ENCODE assay signal across 22 mouse cellular contexts in the genomic region with DNA sequence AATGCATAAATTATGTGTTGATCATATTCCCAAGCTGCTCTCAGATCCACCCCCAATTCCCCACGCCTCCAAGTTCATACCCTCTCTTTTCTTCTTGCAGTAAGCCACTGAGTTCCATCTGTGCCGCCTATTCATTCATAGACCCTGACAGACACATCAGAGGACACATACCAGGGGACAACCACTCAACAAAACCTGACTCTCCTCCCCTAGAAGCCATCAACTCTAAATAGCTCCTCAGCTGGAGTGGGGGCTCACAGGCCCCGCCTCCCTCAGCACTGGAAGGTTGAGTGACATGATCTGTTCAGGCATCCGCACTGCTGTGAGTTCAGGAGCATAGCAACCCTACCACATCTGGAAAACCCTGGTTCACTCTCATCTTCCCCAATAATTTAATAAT.
DNase-seq lines count a peak whose midpoint lies in the region; ATAC-seq lines count a peak whose summit lies in the region.
"Had no signal": no experiment of that assay in that cellular context is flagged by ENCODE, and none has a peak within 500 bp of the region (broad histone marks: within the 10 kb centered on the region; RNA-seq: fewer than 3 reads in every experiment).

No protein-coding gene starts in this region.

- peak; percentile 64; the same call in 1 of the 2 replicates for ATAC-seq in heart, embryonic 14.5 days (ENCODE audit: insufficient number of reproducible peaks, insufficient read depth, low FRiP score, low read depth)
- ATAC-seq in lung, embryonic 16.5 days (ENCODE audit: low read depth): peak; percentile 45; the same call in 1 of the 2 replicates
- ATAC-seq in midbrain, embryonic 12.5 days (ENCODE audit: low FRiP score, low read depth): 0 out of 2 replicates have a peak, but pooled peaks have one; percentile 23
- ATAC-seq: forebrain, embryonic 16.5 days; intestine, postnatal 0 days had no signal

- no peaks in the 10 kb centered on the region for H3K27me3 ChIP-seq in heart, embryonic 14.5 days (ENCODE audit: control insufficient read depth, insufficient read depth, low read length)
- H3K27me3 ChIP-seq in lung, embryonic 16.5 days (ENCODE audit: control insufficient read depth, insufficient read depth, low read depth, low read length): no peaks in the 10 kb centered on the region
- no peaks in the 10 kb centered on the region for H3K27me3 ChIP-seq in midbrain, embryonic 12.5 days
- no peaks in the 10 kb centered on the region for H3K27me3 ChIP-seq in midbrain, embryonic 10.5 days (ENCODE audit: low read depth, poor library complexity, severe bottlenecking)
- H3K27me3 ChIP-seq: embryonic facial prominence, embryonic 15.5 days; heart, embryonic 13.5 days had no signal

- H3K4me2 ChIP-seq in heart, embryonic 14.5 days (ENCODE audit: low read length): no peak overlapping the region
- H3K4me2 ChIP-seq in lung, embryonic 16.5 days (ENCODE audit: low read depth, low read length): no peak overlapping the region
- H3K4me2 ChIP-seq in midbrain, embryonic 12.5 days (replicated peaks): no peak overlapping the region
- H3K4me2 ChIP-seq: embryonic facial prominence, embryonic 15.5 days; heart, embryonic 13.5 days; hindbrain, embryonic 14.5 days had no signal

- DNase-seq in heart, adult 11 months: peak; percentile 82
- no peak for DNase-seq in heart, postnatal 14 days
- no peak for DNase-seq in heart, postnatal 10 days
- no peak for DNase-seq in lung, postnatal 25 days (ENCODE audit: low spot score)
- no peak for DNase-seq in midbrain, embryonic 10.5 days (ENCODE audit: low spot score)
- DNase-seq: adrenal gland, postnatal 10 days; cerebellum, adult 11 months; cerebellum, adult 8-10 months; cerebellum, postnatal 14 days; embryo, embryonic 11 days; gastrocnemius, postnatal 10 days; heart, postnatal 4 days had no signal

- H3K4me3 ChIP-seq in heart, embryonic 14.5 days (ENCODE audit: control insufficient read depth in 1 of 2, insufficient read depth in 1 of 2, low read depth in 1 of 2, low read length in 2 of 2): no peak overlapping the region
- H3K4me3 ChIP-seq in lung, embryonic 16.5 days (ENCODE audit: low read length): no peak overlapping the region
- no peak overlapping the region for H3K4me3 ChIP-seq in midbrain, embryonic 12.5 days
- no peak overlapping the region for H3K4me3 ChIP-seq in midbrain, embryonic 10.5 days
- H3K4me3 ChIP-seq: embryonic facial prominence, embryonic 15.5 days; erythroblast, embryonic 14.5 days; forebrain, embryonic 10.5 days; heart, embryonic 13.5 days had no signal

- H3K36me3 ChIP-seq in heart, embryonic 14.5 days (ENCODE audit: control insufficient read depth, insufficient read depth, low read length): no peaks in the 10 kb centered on the region
- H3K36me3 ChIP-seq in lung, embryonic 16.5 days (ENCODE audit: control insufficient read depth, insufficient read depth, low read length): no peaks in the 10 kb centered on the region
- H3K36me3 ChIP-seq in midbrain, embryonic 12.5 days: no peaks in the 10 kb centered on the region
- H3K36me3 ChIP-seq in midbrain, embryonic 10.5 days: no peaks in the 10 kb centered on the region
- H3K36me3 ChIP-seq: embryonic facial prominence, embryonic 15.5 days; forebrain, embryonic 10.5 days; heart, embryonic 13.5 days had no signal

- 0 out of 2 replicates have a peak, but pooled peaks cover 4% of the 10 kb centered on the region for H3K9me3 ChIP-seq in heart, embryonic 14.5 days (ENCODE audit: control insufficient read depth, low read length)
- H3K9me3 ChIP-seq in lung, embryonic 16.5 days (ENCODE audit: control insufficient read depth, low read length): no peaks in the 10 kb centered on the region
- H3K9me3 ChIP-seq in midbrain, embryonic 12.5 days: peaks cover 7% of the 10 kb centered on the region; the same call in 1 of the 2 replicates
- H3K9me3 ChIP-seq in midbrain, embryonic 10.5 days (replicated peaks): no peaks in the 10 kb centered on the region
- H3K9me3 ChIP-seq: embryonic facial prominence, embryonic 15.5 days; forebrain, embryonic 10.5 days; heart, embryonic 13.5 days had no signal

- no peak overlapping the region for H3K27ac ChIP-seq in heart, embryonic 14.5 days (replicated peaks in 1 of 2; ENCODE audit: control insufficient read depth in 1 of 2, insufficient read depth in 1 of 2, low read depth in 2 of 2, low read length in 2 of 2)
- no peak overlapping the region for H3K27ac ChIP-seq in lung, embryonic 16.5 days (ENCODE audit: low read length)
- H3K27ac ChIP-seq in midbrain, embryonic 12.5 days (replicated peaks): no peak overlapping the region
- no peak overlapping the region for H3K27ac ChIP-seq in midbrain, embryonic 10.5 days (replicated peaks)
- H3K27ac ChIP-seq: embryonic facial prominence, embryonic 15.5 days; forebrain, embryonic 10.5 days; heart, embryonic 13.5 days; hindbrain, embryonic 14.5 days had no signal

- intact Hi-C loops in heart, postnatal 14 days (cut with DNase I): no loop called here
- intact Hi-C loops in heart, postnatal 10 days (cut with DNase I): no loop called here

- H3K9ac ChIP-seq in heart, embryonic 14.5 days (ENCODE audit: low read length): no peak overlapping the region
- H3K9ac ChIP-seq in lung, embryonic 16.5 days (ENCODE audit: low read length): no peak overlapping the region
- no peak overlapping the region for H3K9ac ChIP-seq in midbrain, embryonic 12.5 days (replicated peaks)
- H3K9ac ChIP-seq: embryonic facial prominence, embryonic 15.5 days; heart, embryonic 13.5 days; hindbrain, embryonic 14.5 days had no signal

- peaks cover 2 to 3% of the 10 kb centered on the region in 2 experiments; a peak in 1 of 4 replicates for H3K4me1 ChIP-seq in heart, embryonic 14.5 days (ENCODE audit: control insufficient read depth in 2 of 2, insufficient read depth in 2 of 2, low read length in 2 of 2)
- H3K4me1 ChIP-seq in lung, embryonic 16.5 days (replicated peaks; ENCODE audit: control insufficient read depth, insufficient read depth, low read length): 0 out of 2 replicates have a peak, but pooled peaks cover 2% of the 10 kb centered on the region
- H3K4me1 ChIP-seq in midbrain, embryonic 12.5 days: peaks cover 3% of the 10 kb centered on the region; the same call in 1 of the 2 replicates
- H3K4me1 ChIP-seq in midbrain, embryonic 10.5 days: peaks cover 14% of the 10 kb centered on the region

- 36% methylated on average over 4 of the region's 4 CpGs for WGBS in heart, embryonic 14.5 days
- WGBS in lung, embryonic 16.5 days: 64% methylated on average over 4 of the region's 4 CpGs
- 60% methylated on average over 4 of the region's 4 CpGs for WGBS in midbrain, embryonic 12.5 days
- WGBS in midbrain, embryonic 10.5 days: 80% methylated on average over 4 of the region's 4 CpGs
